Mouse (Mus musculus): ENCODE results near the gene Rhog.

DNA sequence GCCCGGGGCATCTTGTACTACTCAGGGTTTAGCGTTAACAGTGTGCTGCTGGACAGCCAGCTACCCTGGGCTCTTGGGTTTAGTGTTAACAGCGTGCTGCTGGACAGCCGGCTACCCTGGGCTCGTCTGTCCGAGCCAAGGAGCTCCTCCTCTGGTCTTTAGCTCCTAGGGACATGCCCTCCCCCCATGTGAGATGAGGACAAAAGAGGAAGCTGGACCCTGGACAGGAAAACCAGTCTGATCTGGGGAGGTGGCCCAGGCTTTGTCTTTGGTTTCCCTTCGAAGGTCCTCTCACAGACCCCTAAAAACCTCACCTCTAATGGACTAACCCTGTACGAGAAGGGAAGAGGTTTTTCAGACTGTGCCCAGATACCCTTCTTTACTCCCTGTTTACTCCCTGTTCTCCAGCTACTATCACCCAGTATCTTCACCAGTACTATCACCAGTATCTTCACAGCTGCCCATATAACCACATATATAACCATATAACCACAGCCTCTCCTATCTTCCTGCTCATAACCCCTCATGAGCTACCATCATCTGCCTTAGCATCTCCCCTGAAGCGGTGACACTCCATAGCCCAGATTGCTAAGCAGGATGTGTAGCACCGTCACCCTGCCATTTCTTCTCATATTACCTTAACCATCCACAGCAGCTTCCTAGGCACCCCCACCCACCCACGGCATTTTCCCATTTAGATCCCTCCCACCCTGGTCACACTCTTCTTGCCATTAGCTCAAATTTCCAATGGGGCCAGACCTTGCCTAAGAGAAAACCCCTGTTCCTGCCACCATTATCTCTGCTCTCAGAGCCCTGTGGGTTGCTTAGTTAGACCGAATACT is 8.7 kb downstream of the Rhog start:
- TF ChIP-seq CTCF (IDR thresholded peaks at IDR 0.05; ENCODE audit: low read depth, low read length) (no peak), POLR2A (IDR thresholded peaks at IDR 0.05; ENCODE audit: borderline replicate concordance, low read depth, low read length) (0 out of 2 replicates have a peak, but pooled peaks have one; percentile 37)
